Mouse (Mus musculus) heart, postnatal 36 days (tissue): ENCODE data around the gene Dock2. TPM values are rescaled to one million over a fixed set of nuclear protein-coding genes. Genes with fewer than 3 reads are reported as not detected.

Experiments used
- DNase-seq, 2 experiments: peaks; one replicate each; pipeline ENCODE4 v3.0.0; 2021 to 2022
- intact Hi-C: fragments of 180-260 bp; cut with DNase I; formaldehyde crosslinking; loops from one replicate; pipeline ENCODE4 v1.15.1; 2025
- total RNA-seq, 2 experiments: library from RNA; stranded (reverse); gene quantifications; 2 replicates each; pipeline ENCODE4 v1.2.3; 2021

Dock2 gene
- total RNA-seq, 2 experiments from 2014 or later, result 2.0 to 2.8 TPM

DNA sequence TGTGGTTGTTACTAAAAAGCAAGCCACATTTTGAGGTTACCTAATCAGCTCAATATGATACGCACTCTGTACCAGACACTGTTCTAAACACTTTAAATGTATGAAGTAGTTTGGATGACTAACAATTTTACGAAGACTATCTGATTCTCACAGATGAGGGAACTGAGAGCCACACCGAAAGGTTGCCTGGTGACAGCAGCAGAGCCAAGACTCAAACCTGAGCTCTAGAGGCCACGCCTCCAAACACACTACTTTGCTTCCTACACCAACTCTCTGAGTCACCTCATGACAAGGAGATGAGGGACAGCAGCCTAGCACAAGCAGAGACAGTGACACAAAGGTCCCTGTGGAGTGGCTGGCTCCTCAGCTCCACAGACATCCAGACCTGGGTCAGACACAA is 411.5 kb downstream of the Dock2 start:
- DNase-seq, result no peak

GRCm38 (mm10) chr11:34356109-34356508 is 427.6 kb downstream of the Dock2 start:
- intact Hi-C loops, result no loop called here

More for the DNA sequence above, 411.5 kb downstream of the Dock2 start:
- intact Hi-C loops, result no loop called here

DNA sequence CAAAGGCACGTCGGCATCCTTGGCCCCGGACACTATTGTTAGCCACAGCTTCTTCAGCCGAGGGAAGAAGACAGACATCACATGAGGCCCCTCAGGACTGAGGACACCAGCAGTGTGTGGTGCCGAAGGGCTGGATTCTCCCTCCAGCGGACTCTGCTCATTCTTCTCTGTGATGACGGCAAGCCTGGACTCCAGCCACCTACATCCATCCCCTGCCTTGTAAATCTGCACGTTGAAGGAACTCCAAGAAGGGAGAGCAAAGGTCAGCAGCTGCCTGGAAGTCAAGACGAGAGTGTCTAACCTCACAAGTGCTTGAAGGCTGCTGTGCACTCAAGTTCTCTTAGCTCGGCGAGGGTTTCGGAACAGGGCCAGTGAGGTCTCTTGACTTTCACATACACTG is 428.3 kb downstream of the Dock2 start:
- no peak for DNase-seq

More at GRCm38 (mm10) chr11:34356109-34356508, 427.6 kb downstream of the Dock2 start:
- DNase-seq, result no peak

DNA sequence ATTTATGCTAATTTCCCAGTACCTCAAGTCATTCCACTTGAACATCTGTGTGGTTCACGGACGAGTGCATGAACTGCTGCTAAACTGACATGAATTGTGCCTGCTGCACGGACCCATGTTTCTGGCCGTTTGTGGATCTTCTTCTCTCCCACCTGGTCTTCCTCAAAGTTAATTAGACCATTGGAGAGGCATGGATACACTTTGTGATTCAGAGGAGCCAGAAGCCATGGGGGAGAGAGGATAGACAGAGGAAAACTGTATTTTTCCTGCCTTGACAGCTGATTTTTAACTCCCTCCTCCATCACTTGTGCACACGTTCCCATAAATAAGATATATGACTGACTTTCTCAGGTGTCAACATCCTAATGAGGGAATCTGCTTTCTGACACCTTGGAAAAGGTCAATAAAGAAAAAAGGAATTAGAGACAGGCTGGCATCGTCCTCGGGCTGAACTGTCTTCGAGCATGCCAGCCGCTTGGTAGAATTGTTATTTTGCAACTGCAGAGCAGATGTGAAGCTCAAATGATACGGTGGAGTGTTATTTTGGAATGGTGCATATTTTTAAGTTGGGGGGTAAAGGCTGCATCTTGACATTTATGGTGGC is 434.1 kb downstream of the Dock2 start:
- no peak for DNase-seq
- intact Hi-C loops, result no loop called here

More for the DNA sequence above, 428.3 kb downstream of the Dock2 start:
- intact Hi-C loops, result no loop called here

DNA sequence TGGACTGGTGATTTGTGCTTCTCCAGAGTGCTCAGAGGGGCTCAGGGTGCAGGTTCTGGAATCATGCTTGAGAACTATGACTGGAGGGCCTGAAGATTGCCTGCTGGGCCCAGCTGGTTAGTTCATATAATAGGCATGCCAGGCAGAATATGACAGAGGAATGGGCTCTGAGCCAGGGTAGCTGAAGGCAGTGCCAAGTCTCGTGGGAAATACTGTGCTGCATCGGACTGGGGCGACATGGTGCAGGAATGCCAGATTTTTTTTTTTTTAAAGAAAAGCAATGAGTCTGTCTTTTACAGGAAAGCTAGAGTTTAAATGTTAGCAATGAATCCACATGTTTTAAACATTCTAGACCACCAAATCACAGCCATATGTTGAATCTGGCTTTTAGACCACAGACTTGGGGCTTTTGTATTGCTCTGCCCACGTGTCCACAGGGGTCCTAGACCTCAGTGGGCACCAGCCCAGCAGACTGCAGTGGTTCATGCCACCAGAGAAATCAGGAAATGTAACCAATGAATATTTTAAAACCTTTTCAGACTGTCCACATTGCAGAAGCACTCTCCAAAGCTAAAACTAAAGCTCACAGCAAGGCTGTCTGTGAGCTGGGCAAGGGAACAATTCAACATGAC is 435.3 kb downstream of the Dock2 start:
- peak; percentile 18 to 38 for DNase-seq
- intact Hi-C loops, result no loop called here

DNA sequence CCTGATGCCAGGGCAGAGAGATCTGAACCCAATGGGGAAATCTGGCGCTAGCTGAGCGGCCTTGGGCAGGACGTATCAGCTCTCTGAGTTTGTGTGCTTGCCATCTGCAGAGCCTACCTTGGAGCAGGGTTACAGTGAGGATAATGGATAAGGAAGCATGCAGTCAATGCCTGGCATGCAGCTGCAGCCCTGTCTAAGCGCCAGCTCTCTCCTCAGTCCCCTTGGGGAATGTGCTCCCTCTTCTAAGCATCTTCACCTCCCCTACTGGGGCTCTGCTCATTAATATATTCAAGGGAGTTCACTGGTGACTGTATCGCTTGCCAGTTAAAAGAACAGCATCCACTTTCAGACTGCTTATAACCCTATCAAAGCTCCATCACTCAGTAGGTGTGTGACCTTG is 439.4 kb downstream of the Dock2 start:
- no peak for DNase-seq
- intact Hi-C loops, result no loop called here

DNA sequence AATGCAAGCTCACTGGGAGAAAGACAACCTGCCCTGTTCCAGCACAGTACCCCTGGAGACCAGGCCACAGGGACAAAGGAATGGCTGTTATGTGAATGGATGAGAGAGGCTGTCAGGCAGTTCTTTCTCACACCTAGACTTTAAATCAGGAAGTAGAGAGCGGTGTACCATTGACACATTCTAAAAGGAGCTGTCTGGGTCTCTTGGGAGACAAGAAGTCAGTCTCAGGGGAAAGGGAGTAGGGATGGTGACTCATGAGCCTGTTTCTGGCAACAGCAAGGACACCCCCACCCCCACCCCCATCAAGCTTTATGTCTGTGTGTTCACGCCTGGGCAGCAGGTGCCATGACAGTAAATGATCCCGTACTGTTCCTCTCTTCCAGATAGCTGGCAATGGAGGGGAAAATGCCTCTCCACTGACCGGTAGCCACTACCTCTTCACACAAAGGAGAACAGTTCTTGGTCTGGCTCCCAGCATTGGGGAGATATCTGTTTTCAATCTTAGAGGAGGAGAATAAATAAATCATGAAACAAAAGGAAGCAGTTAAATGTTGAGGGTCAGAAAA is 439.9 kb downstream of the Dock2 start:
- DNase-seq, result no peak

DNA sequence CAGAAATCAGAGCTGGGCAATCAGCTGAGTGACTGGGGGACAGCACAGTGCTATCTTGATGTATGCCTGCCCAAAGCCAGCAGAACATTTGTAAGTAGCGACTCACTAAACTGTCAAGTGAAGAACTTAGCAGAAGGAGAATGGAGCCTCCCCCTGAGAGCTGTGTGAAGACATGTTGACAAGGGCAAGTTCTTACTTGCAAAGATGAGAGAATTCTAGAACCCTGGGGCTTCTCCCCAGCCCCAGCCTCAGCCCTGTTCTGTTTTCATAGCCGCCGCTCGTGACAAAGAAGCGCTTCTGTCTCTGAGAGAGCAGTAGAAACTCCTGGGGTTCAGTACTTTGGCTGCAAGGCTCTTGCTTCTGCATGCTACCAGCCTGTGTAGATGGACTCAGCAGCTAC is 444.0 kb downstream of the Dock2 start:
- DNase-seq, result no peak
- intact Hi-C loops, result no loop called here

More for the DNA sequence above, 439.9 kb downstream of the Dock2 start:
- intact Hi-C loops, result no loop called here

DNA sequence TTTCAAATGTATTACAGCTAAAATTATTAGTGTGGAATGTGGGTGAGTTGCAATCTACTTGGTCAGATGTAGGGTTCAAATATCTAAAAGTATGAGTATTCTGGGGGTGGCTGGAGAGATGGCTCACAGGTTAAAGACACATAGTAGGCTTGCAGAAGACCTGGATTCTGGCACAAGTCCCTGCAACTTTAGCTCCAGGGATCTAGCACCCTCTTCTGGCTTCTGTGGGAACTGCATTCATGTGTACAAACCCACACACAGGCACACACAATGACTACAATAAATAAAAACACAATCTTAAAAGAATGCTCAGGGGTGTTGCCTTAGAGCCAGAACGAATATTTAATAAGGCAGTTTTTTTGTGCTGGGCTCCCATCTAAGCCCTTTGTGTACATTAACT is 445.8 kb downstream of the Dock2 start:
- DNase-seq, result no peak
- intact Hi-C loops, result no loop called here

GRCm38 (mm10) chr11:34332344-34333031 is 451.2 kb downstream of the Dock2 start:
- no peak for DNase-seq
- intact Hi-C loops, result no loop called here

DNA sequence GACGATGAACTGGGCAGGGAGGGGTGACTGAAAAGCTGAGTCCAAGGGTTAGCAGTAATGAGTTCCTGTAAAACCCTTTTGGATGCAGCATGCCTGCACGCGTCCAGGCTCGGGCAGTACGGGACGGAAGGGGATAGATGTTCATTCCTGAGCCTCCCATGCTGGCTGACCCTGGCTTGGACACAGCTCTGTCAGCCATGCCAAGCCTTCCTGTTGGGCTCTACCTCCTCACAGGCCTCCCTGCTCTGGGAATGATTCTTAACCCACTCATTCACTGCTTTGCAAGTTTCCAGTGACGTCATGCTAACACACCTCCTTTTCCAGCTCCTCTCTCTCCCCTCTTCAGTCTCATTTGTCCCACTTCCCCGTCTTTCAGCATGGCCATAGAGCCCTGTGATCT is 460.0 kb downstream of the Dock2 start:
- no peak for DNase-seq

GRCm38 (mm10) chr11:34319282-34319681 is 464.4 kb downstream of the Dock2 start:
- intact Hi-C loops, result no loop called here

More for the DNA sequence above, 460.0 kb downstream of the Dock2 start:
- intact Hi-C loops, result no loop called here

DNA sequence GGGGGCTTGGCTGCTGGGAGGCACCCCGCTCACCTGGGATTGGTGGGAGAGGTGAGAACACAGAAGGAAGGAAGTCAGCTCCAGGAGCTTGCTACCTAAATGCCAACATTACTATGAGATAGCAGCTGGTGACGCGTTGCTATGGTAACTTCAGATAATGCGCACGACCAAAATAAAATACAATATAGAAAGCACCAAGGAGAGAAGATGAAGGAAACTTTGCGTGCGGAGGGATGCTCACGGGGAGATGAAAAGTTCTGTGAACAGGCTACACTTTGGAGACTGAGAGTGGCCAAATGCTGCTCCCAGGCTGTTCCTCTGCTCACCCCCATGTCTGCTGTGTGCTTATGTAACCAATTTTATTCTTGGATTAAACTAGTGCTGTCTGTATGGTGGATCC is 466.7 kb downstream of the Dock2 start:
- no peak for DNase-seq
- intact Hi-C loops, result no loop called here

More at GRCm38 (mm10) chr11:34319282-34319681, 464.4 kb downstream of the Dock2 start:
- DNase-seq, result no peak

DNA sequence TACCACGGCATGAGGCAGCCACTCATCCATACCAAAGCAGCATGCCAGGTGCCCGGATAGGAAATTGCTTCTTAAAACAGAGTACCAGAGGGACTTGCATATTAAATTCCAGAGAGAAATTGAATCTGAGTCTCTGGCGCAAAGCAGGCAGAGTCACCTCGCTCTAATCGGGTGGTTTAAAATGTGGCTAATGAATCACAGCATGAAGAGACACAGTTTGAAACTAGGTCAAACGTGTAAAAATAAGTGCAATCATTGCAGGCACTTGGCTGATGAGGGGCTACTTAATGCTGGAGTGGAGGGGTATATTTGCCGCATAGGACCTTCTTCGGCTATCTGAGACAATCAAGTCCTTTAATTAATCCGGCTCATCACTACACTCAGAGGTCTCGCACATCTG is 467.5 kb downstream of the Dock2 start:
- intact Hi-C loops, result no loop called here
- no peak for DNase-seq

DNA sequence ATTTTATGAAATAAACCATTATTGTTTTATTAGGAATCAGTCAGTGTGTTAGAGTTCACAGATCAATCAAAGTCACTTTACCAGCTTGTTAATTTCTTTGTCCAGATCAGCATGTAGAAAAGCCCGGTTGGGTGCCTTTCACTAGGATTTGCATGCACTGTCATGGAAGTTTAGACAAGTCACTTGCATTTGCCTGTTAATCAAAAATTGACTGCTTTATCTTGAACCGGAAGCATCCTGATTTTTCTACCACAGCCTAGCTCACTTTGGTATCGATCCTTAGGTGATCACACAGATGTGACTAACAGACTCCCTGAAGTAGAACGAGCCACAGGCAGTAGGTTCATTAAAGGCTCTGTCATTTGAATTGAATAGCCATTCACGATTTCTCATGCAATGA is 468.3 kb downstream of the Dock2 start:
- no peak for DNase-seq
- intact Hi-C loops, result no loop called here

DNA sequence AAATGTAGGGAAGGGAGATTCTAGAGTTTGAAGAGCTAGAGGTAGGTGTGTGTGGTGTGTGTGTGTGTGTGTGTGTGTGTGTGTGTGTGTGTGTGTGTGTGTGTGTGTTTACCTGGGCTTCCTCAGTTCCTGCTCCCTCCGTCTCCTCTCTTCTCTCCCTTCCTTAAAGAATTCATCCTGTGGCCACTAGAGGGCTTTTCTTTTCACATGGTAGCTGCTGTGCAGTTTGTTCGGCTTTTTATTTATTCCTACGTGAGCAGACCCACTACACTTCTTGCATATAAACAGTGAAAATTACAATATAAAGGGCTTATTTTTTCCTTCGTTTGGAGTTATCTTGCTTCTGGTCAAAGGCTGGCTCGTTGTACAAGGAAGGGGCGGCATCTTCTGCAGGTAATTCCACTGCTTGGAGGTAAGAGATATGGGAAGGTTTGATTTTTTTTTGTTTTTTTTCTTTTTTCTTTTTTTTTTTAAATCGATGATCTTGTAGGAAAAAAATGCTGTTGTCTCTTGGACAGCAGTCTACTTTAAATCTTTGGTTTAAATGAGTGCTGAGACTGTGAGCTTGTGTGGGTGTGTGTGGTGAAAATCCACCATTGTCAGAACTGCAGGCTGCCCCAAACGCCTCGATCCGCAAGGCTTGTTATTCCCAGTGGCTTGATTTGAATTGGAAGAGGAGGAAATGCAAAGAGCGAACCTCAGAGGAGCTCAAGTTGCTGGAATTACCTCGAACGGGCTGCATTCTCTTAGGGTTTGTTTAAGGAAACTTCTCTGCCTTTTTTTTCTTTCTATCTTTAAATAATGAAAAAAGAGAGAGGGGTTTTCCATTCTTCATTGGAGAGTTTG is 468.9 kb downstream of the Dock2 start, which contains the start of gene Fam196b:
Gene Fam196b, plus strand, starts transcription at position 289 of the 846 bp plus-strand sequence.
- no peak for DNase-seq
- intact Hi-C loops, result loop anchor here (5.0 kb wide), 1 partner anchor 498 kb away; no protein-coding TSS in a partner anchor

- intact Hi-C loops, result loop anchor here (5.0 kb wide), 1 partner anchor 500 kb away; no protein-coding TSS in a partner anchor
These were observed 471.5 kb downstream of the Dock2 start for GRCm38 (mm10) chr11:34312208-34312607.

GRCm38 (mm10) chr11:34311717-34312116 is 472.0 kb downstream of the Dock2 start:
- intact Hi-C loops, result loop anchor here (5.0 kb wide), 1 partner anchor 501 kb away; no protein-coding TSS in a partner anchor
- no peak for DNase-seq

More at GRCm38 (mm10) chr11:34312208-34312607, 471.5 kb downstream of the Dock2 start:
- no peak for DNase-seq

- intact Hi-C loops, result no loop called here
These were observed 474.3 kb downstream of the Dock2 start for GRCm38 (mm10) chr11:34309360-34309759.

GRCm38 (mm10) chr11:34308731-34309130 is 475.0 kb downstream of the Dock2 start:
- DNase-seq, result no peak
- intact Hi-C loops, result no loop called here

More at GRCm38 (mm10) chr11:34309360-34309759, 474.3 kb downstream of the Dock2 start:
- no peak for DNase-seq
